Mouse (Mus musculus): ENCODE measurements around the gene Fdxr. TPM values are rescaled to one million over a fixed set of nuclear protein-coding genes. Genes with fewer than 3 reads are reported as not detected.

Gene Fdxr
- polyA plus RNA-seq (2015; fragmentation: Nextera tagmentation; extraction: Ambion mirVana) = 15.2 and 16.6 TPM in 2 replicates

GRCm38 (mm10) chr11:115276780-115277603, at the start of gene Fdxr:
Gene Fdxr, minus strand, starts transcription at chr11:115277050.
- peak within 1 kb of the TSS; percentile 89 for H3K27ac ChIP-seq
- H3K36me3 ChIP-seq = no peaks in the 10 kb centered on the region
- WGBS = under 1% methylated on average over 42 of the region's 42 CpGs
- peaks cover 16% of the 10 kb centered on the region for H3K4me1 ChIP-seq
- peak; percentile 96 for ATAC-seq (ENCODE audit: insufficient number of reproducible peaks, low FRiP score, low TSS enrichment, low read depth)
- H3K9ac ChIP-seq = peak within 1 kb of the TSS; percentile 84
- H3K27me3 ChIP-seq = no peaks in the 10 kb centered on the region
- peak within 1 kb of the TSS; percentile 72 for H3K4me3 ChIP-seq
- H3K9me3 ChIP-seq = no peaks in the 10 kb centered on the region
- peak within 1 kb of the TSS; percentile 90 for H3K4me2 ChIP-seq

GRCm38 (mm10) chr11:115323354-115323753, 46.5 kb upstream of the Fdxr start:
- Histone ChIP-seq H3K9me3 (no peaks in the 10 kb centered on the region), H3K9ac (no peak overlapping the region), H3K27me3 (peaks cover 81% of the 10 kb centered on the region), H3K27ac (no peak overlapping the region), H3K4me1 (peaks cover 12% of the 10 kb centered on the region), H3K36me3 (no peaks in the 10 kb centered on the region), H3K4me2 (no peak overlapping the region), H3K4me3 (no peak overlapping the region)
- no peak for ATAC-seq (ENCODE audit: insufficient number of reproducible peaks, low FRiP score, low TSS enrichment, low read depth)
- WGBS = 14% methylated on average over 32 of the region's 32 CpGs

GRCm38 (mm10) chr11:115321906-115322693, 45.2 kb upstream of the Fdxr start, which contains the start of gene Ush1g:
Gene Ush1g, minus strand, starts transcription at chr11:115322041.
- H3K4me1 ChIP-seq = peaks cover 13% of the 10 kb centered on the region
- ATAC-seq (ENCODE audit: insufficient number of reproducible peaks, low FRiP score, low TSS enrichment, low read depth) = no peak
- H3K4me3 ChIP-seq = no peak within 1 kb of the TSS
- peaks cover 94% of the 10 kb centered on the region for H3K27me3 ChIP-seq
- H3K36me3 ChIP-seq = no peaks in the 10 kb centered on the region
- H3K4me2 ChIP-seq = 0 out of 2 replicates have a peak within 1 kb of the TSS, but pooled peaks have one; percentile 10
- no peak within 1 kb of the TSS for H3K27ac ChIP-seq
- 6% methylated on average over 35 of the region's 35 CpGs for WGBS
- no peaks in the 10 kb centered on the region for H3K9me3 ChIP-seq
- no peak within 1 kb of the TSS for H3K9ac ChIP-seq

- Histone ChIP-seq H3K4me3 (no peak overlapping the region), H3K4me2 (no peak overlapping the region), H3K27me3 (peaks cover 100% of the 10 kb centered on the region), H3K4me1 (peaks cover 13% of the 10 kb centered on the region), H3K36me3 (no peaks in the 10 kb centered on the region), H3K9ac (no peak overlapping the region), H3K9me3 (no peaks in the 10 kb centered on the region), H3K27ac (no peak overlapping the region)
- WGBS = 8% methylated on average over 18 of the region's 18 CpGs
- ATAC-seq (ENCODE audit: insufficient number of reproducible peaks, low FRiP score, low TSS enrichment, low read depth) = no peak
Measured at GRCm38 (mm10) chr11:115319704-115320383, 43.0 kb upstream of the Fdxr start.

GRCm38 (mm10) chr11:115318245-115319027, 41.6 kb upstream of the Fdxr start:
- Histone ChIP-seq H3K4me3 (no peak overlapping the region), H3K4me1 (peaks cover 13% of the 10 kb centered on the region), H3K4me2 (no peak overlapping the region), H3K27ac (no peak overlapping the region), H3K27me3 (peaks cover 96% of the 10 kb centered on the region), H3K36me3 (no peaks in the 10 kb centered on the region), H3K9ac (no peak overlapping the region), H3K9me3 (no peaks in the 10 kb centered on the region)
- no peak for ATAC-seq (ENCODE audit: insufficient number of reproducible peaks, low FRiP score, low TSS enrichment, low read depth)
- WGBS = 5% methylated on average over 63 of the region's 63 CpGs

GRCm38 (mm10) chr11:115317204-115317603, 40.4 kb upstream of the Fdxr start:
- Histone ChIP-seq H3K27me3 (peaks cover 96% of the 10 kb centered on the region), H3K4me2 (no peak overlapping the region), H3K27ac (no peak overlapping the region), H3K9ac (no peak overlapping the region), H3K9me3 (no peaks in the 10 kb centered on the region), H3K36me3 (no peaks in the 10 kb centered on the region), H3K4me1 (peaks cover 13% of the 10 kb centered on the region), H3K4me3 (no peak overlapping the region)
- ATAC-seq (ENCODE audit: insufficient number of reproducible peaks, low FRiP score, low TSS enrichment, low read depth) = no peak
- WGBS = 62% methylated on average over 7 of the region's 7 CpGs

GRCm38 (mm10) chr11:115314249-115314648, 37.4 kb upstream of the Fdxr start:
- Histone ChIP-seq H3K4me2 (no peak overlapping the region), H3K27ac (no peak overlapping the region), H3K4me1 (peaks cover 7% of the 10 kb centered on the region; the same call in 1 of the 2 replicates), H3K9me3 (no peaks in the 10 kb centered on the region), H3K36me3 (no peaks in the 10 kb centered on the region), H3K9ac (no peak overlapping the region), H3K27me3 (peaks cover 73% of the 10 kb centered on the region), H3K4me3 (no peak overlapping the region)
- WGBS = 43% methylated on average over 2 of the region's 2 CpGs
- no peak for ATAC-seq (ENCODE audit: insufficient number of reproducible peaks, low FRiP score, low TSS enrichment, low read depth)

- Histone ChIP-seq H3K27ac (no peak overlapping the region), H3K4me1 (0 out of 2 replicates have a peak, but pooled peaks cover 5% of the 10 kb centered on the region), H3K4me2 (no peak overlapping the region), H3K27me3 (peaks cover 23% of the 10 kb centered on the region), H3K4me3 (no peak overlapping the region), H3K9me3 (no peaks in the 10 kb centered on the region), H3K9ac (no peak overlapping the region), H3K36me3 (no peaks in the 10 kb centered on the region)
- WGBS = 65% methylated on average over 1 of the region's 1 CpGs
- ATAC-seq (ENCODE audit: insufficient number of reproducible peaks, low FRiP score, low TSS enrichment, low read depth) = no peak
Measured at GRCm38 (mm10) chr11:115308781-115309180, 31.9 kb upstream of the Fdxr start.

- ATAC-seq (ENCODE audit: insufficient number of reproducible peaks, low FRiP score, low TSS enrichment, low read depth) = no peak
- Histone ChIP-seq H3K4me1 (0 out of 2 replicates have a peak, but pooled peaks cover 5% of the 10 kb centered on the region), H3K36me3 (no peaks in the 10 kb centered on the region), H3K4me3 (no peak within 1 kb of the TSS), H3K4me2 (no peak within 1 kb of the TSS), H3K27me3 (peaks cover 6% of the 10 kb centered on the region; the same call in 1 of the 2 replicates), H3K9me3 (no peaks in the 10 kb centered on the region), H3K27ac (no peak within 1 kb of the TSS), H3K9ac (no peak within 1 kb of the TSS)
- whole genome bisulfite sequencing = 23% methylated on average over 8 of the region's 8 CpGs
Measured at GRCm38 (mm10) chr11:115306863-115307262, 30.0 kb upstream of the Fdxr start, which contains the start of gene Otop2. Gene Otop2, plus strand, starts transcription at chr11:115307163.

- Histone ChIP-seq H3K9ac (no peak overlapping the region), H3K4me2 (no peak overlapping the region), H3K4me3 (no peak overlapping the region), H3K4me1 (0 out of 2 replicates have a peak, but pooled peaks cover 5% of the 10 kb centered on the region), H3K36me3 (no peaks in the 10 kb centered on the region), H3K9me3 (no peaks in the 10 kb centered on the region), H3K27me3 (peaks cover 21% of the 10 kb centered on the region), H3K27ac (no peak overlapping the region)
- 60% methylated on average over 8 of the region's 8 CpGs for WGBS
- ATAC-seq (ENCODE audit: insufficient number of reproducible peaks, low FRiP score, low TSS enrichment, low read depth) = no peak
Measured at GRCm38 (mm10) chr11:115303167-115303566, 26.3 kb upstream of the Fdxr start.

- Histone ChIP-seq H3K4me3 (no peak overlapping the region), H3K27ac (no peak overlapping the region), H3K36me3 (no peaks in the 10 kb centered on the region), H3K4me1 (peaks cover 11% of the 10 kb centered on the region), H3K4me2 (no peak overlapping the region), H3K9ac (no peak overlapping the region), H3K9me3 (no peaks in the 10 kb centered on the region), H3K27me3 (peaks cover 35% of the 10 kb centered on the region)
- 85% methylated on average over 2 of the region's 2 CpGs for WGBS
- no peak for ATAC-seq (ENCODE audit: insufficient number of reproducible peaks, low FRiP score, low TSS enrichment, low read depth)
Measured at GRCm38 (mm10) chr11:115301351-115301750, 24.5 kb upstream of the Fdxr start.

Measured in limb, embryonic 15.5 days (tissue).